Mouse (Mus musculus) stomach, postnatal 0 days (tissue): ENCODE data around the gene Zbtb8b.

Experiments used
- CTCF ChIP-seq: IDR thresholded peaks from 2 replicates; pipeline ENCODE4 v1.5.1; 2016; ENCODE audit warnings: antibody characterized with exemption, low read depth, mild to moderate bottlenecking, moderate library complexity
- EP300 ChIP-seq: optimal IDR thresholded peaks from 2 replicates; pipeline ENCODE3; 2016; ENCODE audit warnings: antibody characterized with exemption

GRCm38 (mm10) chr4:129377601-129378390, 62.9 kb downstream of the Zbtb8b start, which contains the start of gene Zbtb8a:
- peak; percentile 43 for TF ChIP-seq CTCF
- no peak for TF ChIP-seq EP300
